22 mouse cellular contexts compared by ENCODE assay signal in the genomic region with DNA sequence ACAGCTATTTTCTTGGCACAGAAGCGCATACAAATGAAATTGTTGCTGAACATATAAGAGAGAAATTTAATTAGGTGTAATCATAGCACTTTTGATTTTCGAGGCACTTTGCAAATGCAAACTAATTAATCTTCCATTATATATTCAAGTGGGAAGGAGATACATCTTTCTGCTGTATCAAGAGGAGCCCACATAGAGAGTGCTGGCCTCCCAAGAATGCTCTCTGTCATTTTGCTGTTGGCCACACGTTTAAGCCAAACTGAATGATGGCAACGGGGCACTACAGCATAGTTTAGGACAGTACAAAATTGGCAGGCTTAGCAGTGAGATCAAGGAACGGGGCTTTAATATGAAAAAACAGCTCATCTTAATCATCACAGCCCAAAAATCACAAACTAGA.
DNase-seq lines count a peak whose midpoint lies in the region; ATAC-seq lines count a peak whose summit lies in the region.
"Had no signal": no experiment of that assay in that cellular context is flagged by ENCODE, and none has a peak within 500 bp of the region (broad histone marks: within the 10 kb centered on the region; RNA-seq: fewer than 3 reads in every experiment).

No protein-coding gene starts in this region.

- WGBS in forebrain, embryonic 14.5 days: 19% methylated on average over 5 of the region's 5 CpGs
- WGBS in forebrain, embryonic 10.5 days: 81% methylated on average over 5 of the region's 5 CpGs
- 62% methylated on average over 5 of the region's 5 CpGs for WGBS in midbrain, embryonic 13.5 days
- WGBS in midbrain, embryonic 16.5 days: 63% methylated on average over 5 of the region's 5 CpGs
- 21% methylated on average over 5 of the region's 5 CpGs for WGBS in forebrain, embryonic 15.5 days

- no peaks in the 10 kb centered on the region for H3K27me3 ChIP-seq in forebrain, embryonic 14.5 days (replicated peaks; ENCODE audit: control insufficient read depth, insufficient read depth, low read length)
- no peaks in the 10 kb centered on the region for H3K27me3 ChIP-seq in forebrain, embryonic 10.5 days (ENCODE audit: poor library complexity, severe bottlenecking)
- H3K27me3 ChIP-seq in midbrain, embryonic 13.5 days: no peaks in the 10 kb centered on the region
- no peaks in the 10 kb centered on the region for H3K27me3 ChIP-seq in midbrain, embryonic 16.5 days (ENCODE audit: control insufficient read depth, insufficient read depth, low read depth, low read length)
- no peaks in the 10 kb centered on the region for H3K27me3 ChIP-seq in forebrain, embryonic 15.5 days
- H3K27me3 ChIP-seq: heart, embryonic 13.5 days; hindbrain, embryonic 15.5 days; intestine, embryonic 15.5 days; Patski had no signal

- no peak overlapping the region for H3K9ac ChIP-seq in forebrain, embryonic 14.5 days (ENCODE audit: low read length)
- H3K9ac ChIP-seq in midbrain, embryonic 13.5 days (replicated peaks): no peak overlapping the region
- no peak overlapping the region for H3K9ac ChIP-seq in midbrain, embryonic 16.5 days (ENCODE audit: low read depth, low read length)
- H3K9ac ChIP-seq in forebrain, embryonic 15.5 days (replicated peaks): no peak overlapping the region
- H3K9ac ChIP-seq: heart, embryonic 13.5 days; hindbrain, embryonic 15.5 days; intestine, embryonic 15.5 days had no signal

- no peaks in the 10 kb centered on the region for H3K9me3 ChIP-seq in forebrain, embryonic 14.5 days (replicated peaks; ENCODE audit: control insufficient read depth, low read length)
- no peaks in the 10 kb centered on the region for H3K9me3 ChIP-seq in forebrain, embryonic 10.5 days
- no peaks in the 10 kb centered on the region for H3K9me3 ChIP-seq in midbrain, embryonic 13.5 days
- H3K9me3 ChIP-seq in midbrain, embryonic 16.5 days (replicated peaks; ENCODE audit: control insufficient read depth, low read length, poor library complexity, severe bottlenecking): no peaks in the 10 kb centered on the region
- no peaks in the 10 kb centered on the region for H3K9me3 ChIP-seq in forebrain, embryonic 15.5 days
- H3K9me3 ChIP-seq: heart, embryonic 10.5 days; heart, embryonic 13.5 days; hindbrain, embryonic 15.5 days; intestine, embryonic 15.5 days had no signal

- H3K4me1 ChIP-seq in forebrain, embryonic 14.5 days (ENCODE audit: control insufficient read depth, insufficient read depth, low read length): peaks cover 35% of the 10 kb centered on the region
- peaks cover 35% of the 10 kb centered on the region for H3K4me1 ChIP-seq in forebrain, embryonic 10.5 days
- H3K4me1 ChIP-seq in midbrain, embryonic 13.5 days (replicated peaks): peaks cover 19% of the 10 kb centered on the region
- H3K4me1 ChIP-seq in midbrain, embryonic 16.5 days (ENCODE audit: control insufficient read depth, insufficient read depth, low read length): 0 out of 2 replicates have a peak, but pooled peaks cover 5% of the 10 kb centered on the region
- peaks cover 39% of the 10 kb centered on the region for H3K4me1 ChIP-seq in forebrain, embryonic 15.5 days
- H3K4me1 ChIP-seq: heart, embryonic 10.5 days; intestine, embryonic 15.5 days had no signal

- H3K4me3 ChIP-seq in forebrain, embryonic 14.5 days (ENCODE audit: low read depth, low read length): no peak overlapping the region
- H3K4me3 ChIP-seq in forebrain, embryonic 10.5 days: no peak overlapping the region
- H3K4me3 ChIP-seq in midbrain, embryonic 13.5 days (replicated peaks): no peak overlapping the region
- no peak overlapping the region for H3K4me3 ChIP-seq in midbrain, embryonic 16.5 days (ENCODE audit: low read depth, low read length)
- no peak overlapping the region for H3K4me3 ChIP-seq in forebrain, embryonic 15.5 days
- H3K4me3 ChIP-seq: heart, adult 2 months; heart, embryonic 10.5 days; heart, embryonic 13.5 days; hindbrain, embryonic 15.5 days; intestine, embryonic 15.5 days had no signal

- H3K36me3 ChIP-seq in forebrain, embryonic 14.5 days (ENCODE audit: control insufficient read depth, insufficient read depth, low read length): no peaks in the 10 kb centered on the region
- no peaks in the 10 kb centered on the region for H3K36me3 ChIP-seq in forebrain, embryonic 10.5 days (replicated peaks)
- no peaks in the 10 kb centered on the region for H3K36me3 ChIP-seq in midbrain, embryonic 13.5 days
- H3K36me3 ChIP-seq in midbrain, embryonic 16.5 days (ENCODE audit: control insufficient read depth, insufficient read depth, low read length): no peaks in the 10 kb centered on the region
- no peaks in the 10 kb centered on the region for H3K36me3 ChIP-seq in forebrain, embryonic 15.5 days
- H3K36me3 ChIP-seq: heart, embryonic 10.5 days; hindbrain, embryonic 15.5 days; intestine, embryonic 15.5 days had no signal

- H3K4me2 ChIP-seq in forebrain, embryonic 14.5 days (ENCODE audit: low read length): peak overlapping the region; percentile 42; the same call in 1 of the 2 replicates
- no peak overlapping the region for H3K4me2 ChIP-seq in midbrain, embryonic 13.5 days (replicated peaks)
- H3K4me2 ChIP-seq in midbrain, embryonic 16.5 days (ENCODE audit: low read length): no peak overlapping the region
- H3K4me2 ChIP-seq in forebrain, embryonic 15.5 days (replicated peaks): peak overlapping the region; percentile 4
- H3K4me2 ChIP-seq: heart, embryonic 13.5 days; hindbrain, embryonic 15.5 days; intestine, embryonic 15.5 days had no signal

- ATAC-seq in forebrain, embryonic 14.5 days: peak; percentile 53; the same call in 1 of the 2 replicates
- ATAC-seq in midbrain, embryonic 13.5 days: no peak
- ATAC-seq in midbrain, embryonic 16.5 days: no peak
- no peak for ATAC-seq in forebrain, embryonic 15.5 days (replicated peaks)
- ATAC-seq: CD4-positive, CD25-positive, alpha-beta regulatory T cell, adult 4 months; intestine, embryonic 15.5 days had no signal

- peak; percentile 66 for DNase-seq in forebrain, embryonic 14.5 days (ENCODE audit: low spot score)
- DNase-seq in forebrain, embryonic 10.5 days (ENCODE audit: extremely low spot score, low spot score): no peak
- peak; percentile 56 for DNase-seq in Muller cell, postnatal 12 days (ENCODE audit: inconsistent ontology term)
- DNase-seq in cerebellum, adult 18-20 months: no peak
- DNase-seq in cerebellum, adult 9-10 months: no peak
- DNase-seq: adrenal gland, postnatal 10 days; adrenal gland, postnatal 36 days; gastrocnemius, postnatal 10 days; gastrocnemius, postnatal 36 days; heart, adult 2 months; heart, postnatal 14 days; heart, postnatal 4 days; kidney, adult 11 months had no signal

- peak overlapping the region; percentile 65; the same call in 1 of the 2 replicates for H3K27ac ChIP-seq in forebrain, embryonic 14.5 days (ENCODE audit: low read depth, low read length)
- no peak overlapping the region for H3K27ac ChIP-seq in forebrain, embryonic 10.5 days
- 0 out of 2 replicates have a peak overlapping the region, but pooled peaks have one; percentile 51 for H3K27ac ChIP-seq in midbrain, embryonic 13.5 days
- H3K27ac ChIP-seq in midbrain, embryonic 16.5 days (ENCODE audit: low read length): no peak overlapping the region
- H3K27ac ChIP-seq in forebrain, embryonic 15.5 days (replicated peaks): peak overlapping the region; percentile 27
- H3K27ac ChIP-seq: heart, adult 2 months; heart, embryonic 10.5 days; heart, embryonic 13.5 days; hindbrain, embryonic 15.5 days; intestine, embryonic 15.5 days had no signal

Comparison
In these comparisons a context has a peak if more than half of its experiments do, and no peak if none do; other contexts are left out.
1. DNase-seq: peak in forebrain, embryonic 14.5 days (single experiment) and Muller cell, postnatal 12 days (single experiment); none in forebrain, embryonic 10.5 days (single experiment), cerebellum, adult 18-20 months (0 of 2) and cerebellum, adult 9-10 months (single experiment).
2. H3K27ac ChIP-seq: peak in forebrain, embryonic 14.5 days (single experiment), midbrain, embryonic 13.5 days (single experiment) and forebrain, embryonic 15.5 days (single experiment); none in forebrain, embryonic 10.5 days (single experiment) and midbrain, embryonic 16.5 days (single experiment).
3. H3K4me2 ChIP-seq: peak in forebrain, embryonic 14.5 days (single experiment) and forebrain, embryonic 15.5 days (single experiment); none in midbrain, embryonic 13.5 days (single experiment) and midbrain, embryonic 16.5 days (single experiment).